Mouse (Mus musculus) limb, embryonic 11.5 days (tissue): ENCODE measurements around the gene Aco2. TPM values are rescaled to one million over a fixed set of nuclear protein-coding genes. Genes with fewer than 3 reads are reported as not detected.

Experiments
- ATAC-seq: fragments of 200-750 bp; cut with Nextera tagmentation; 2 replicates; pipeline ENCODE4 v1.8.0; 2017; ENCODE audit warnings: low read depth; ENCODE audit not compliant: insufficient number of reproducible peaks, low FRiP score, low TSS enrichment
- DNase-seq: peaks from one replicate; pipeline ENCODE4 v3.0.0-alpha.2; 2015; ENCODE audit warnings: low spot score
- H3K27ac ChIP-seq: fragments of 300-500 bp; sonication (generic); replicated peaks from 2 replicates; pipeline ENCODE4 v1.5.1; 2014; ENCODE audit warnings: low read depth, mild to moderate bottlenecking, low read length
- H3K27me3 ChIP-seq: fragments of 300-500 bp; sonication (generic); 2 replicates; pipeline ENCODE4 v1.6.1; 2014; ENCODE audit warnings: mild to moderate bottlenecking, low read length, mixed read lengths; ENCODE audit not compliant: control insufficient read depth, insufficient read depth
- H3K36me3 ChIP-seq: fragments of 300-500 bp; sonication (generic); 2 replicates; pipeline ENCODE4 v1.6.1; 2014; ENCODE audit warnings: mild to moderate bottlenecking, low read length, moderate library complexity, mixed read lengths; ENCODE audit not compliant: control insufficient read depth, insufficient read depth
- H3K4me1 ChIP-seq: fragments of 300-500 bp; sonication (generic); 2 replicates; pipeline ENCODE4 v1.6.1; 2014; ENCODE audit warnings: low read length, mixed read lengths; ENCODE audit not compliant: control insufficient read depth, insufficient read depth
- H3K4me2 ChIP-seq: fragments of 300-500 bp; sonication (generic); 2 replicates; pipeline ENCODE4 v1.6.1; 2014; ENCODE audit warnings: low read depth, mild to moderate bottlenecking, moderate library complexity; ENCODE audit not compliant: severe bottlenecking
- H3K4me3 ChIP-seq: fragments of 300-500 bp; sonication (generic); 2 replicates; pipeline ENCODE4 v1.5.1; 2014; ENCODE audit warnings: low read depth, low read length
- H3K9ac ChIP-seq: fragments of 300-500 bp; sonication (generic); 2 replicates; pipeline ENCODE4 v1.6.1; 2014; ENCODE audit warnings: mild to moderate bottlenecking, low read length
- H3K9me3 ChIP-seq: fragments of 300-500 bp; sonication (generic); 2 replicates; pipeline ENCODE4 v1.6.1; 2016; ENCODE audit warnings: low read length; ENCODE audit not compliant: control insufficient read depth
- WGBS: fragments of 180-500 bp; shearing (Covaris S2); extraction: QIAGEN DNeasy Blood & Tissue Kit; methylation state at CpG from one replicate; pipeline ENCODE4 v1.1.7; 2014; 5-methylcytosine and 5-hydroxymethylcytosine counted together
- polyA plus RNA-seq: library from polyadenylated mRNA; unstranded; fragments of >200 nt; fragmentation: Nextera tagmentation; extraction: Ambion mirVana; gene quantifications from 2 replicates; pipeline ENCODE4 v1.2.1, GENCODE M21; 2014

The Aco2 gene
- polyA plus RNA-seq, 1 experiment from 2014 or later, result 162 TPM

DNA sequence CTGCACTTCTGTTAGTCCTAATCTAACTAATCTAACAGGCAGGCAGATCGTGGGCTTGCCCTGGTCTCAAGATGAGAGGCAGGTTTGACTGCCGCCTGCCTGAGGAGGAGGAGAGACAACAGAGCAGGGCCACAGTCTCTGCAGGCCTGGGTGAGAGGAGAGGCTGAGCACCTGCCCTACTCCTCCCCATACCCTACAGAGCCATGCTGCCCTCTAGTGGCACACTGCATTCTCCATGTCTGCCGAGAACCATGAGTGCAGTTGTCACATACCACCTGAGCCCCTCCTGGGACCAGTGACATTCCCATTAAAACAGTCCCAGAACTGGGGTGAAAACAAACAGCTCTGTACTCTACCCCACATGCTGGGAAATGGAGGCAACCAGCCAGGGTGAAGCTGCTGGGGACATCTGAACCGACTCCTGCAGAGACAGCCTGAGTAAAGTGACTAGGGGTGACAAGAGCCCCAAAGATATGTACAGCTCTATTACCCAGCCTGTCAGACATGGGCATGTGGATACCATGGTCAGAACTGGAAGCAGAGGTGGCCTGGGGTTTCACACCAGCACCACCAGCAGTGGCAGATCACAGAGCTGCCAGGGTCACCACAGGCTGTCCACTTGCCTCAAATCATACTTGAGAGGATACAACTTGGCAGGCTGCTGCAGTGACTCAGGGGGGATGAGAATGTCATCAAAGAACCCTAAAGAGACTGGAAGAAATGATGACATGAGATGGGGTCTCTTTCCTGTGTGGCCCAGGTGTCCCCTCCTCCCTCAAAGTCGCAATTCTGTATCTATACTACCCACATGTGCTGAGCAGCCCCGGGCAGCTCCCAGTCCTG, 45.7 kb downstream of the Aco2 start:
- H3K27me3 ChIP-seq, result no peaks in the 10 kb centered on the region
- H3K36me3 ChIP-seq, result peaks cover 19% of the 10 kb centered on the region; the same call in 1 of the 2 replicates
- 57% methylated on average over 6 of the region's 6 CpGs for WGBS
- H3K9ac ChIP-seq, result no peak overlapping the region
- no peaks in the 10 kb centered on the region for H3K4me1 ChIP-seq
- no peaks in the 10 kb centered on the region for H3K9me3 ChIP-seq
- no peak overlapping the region for H3K4me3 ChIP-seq
- no peak overlapping the region for H3K4me2 ChIP-seq
- DNase-seq, result peak; percentile 76
- no peak for ATAC-seq
- H3K27ac ChIP-seq, result no peak overlapping the region

DNA sequence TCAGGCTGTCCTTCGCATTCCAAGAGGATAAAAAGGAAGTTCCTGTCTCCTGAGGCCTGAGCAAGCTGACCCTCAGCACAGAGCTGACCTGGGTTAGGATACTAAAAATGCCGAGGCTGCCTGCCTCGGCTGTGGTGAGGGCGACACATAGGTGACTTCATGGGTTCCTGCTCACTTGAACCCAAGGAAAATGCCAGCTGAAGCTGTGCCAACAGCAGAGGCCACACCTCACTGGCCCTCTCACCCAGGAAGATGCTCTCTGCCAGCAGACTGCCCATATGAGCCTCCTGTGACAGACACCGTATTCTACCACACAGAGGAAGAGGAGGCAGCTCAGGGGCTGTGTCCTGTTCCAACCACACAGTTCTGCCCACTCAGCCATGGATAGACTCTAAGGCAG, 47.0 kb downstream of the Aco2 start:
- WGBS, result 89% methylated on average over 5 of the region's 5 CpGs
- H3K27me3 ChIP-seq, result no peaks in the 10 kb centered on the region
- DNase-seq, result no peak
- H3K4me1 ChIP-seq, result no peaks in the 10 kb centered on the region
- no peak overlapping the region for H3K27ac ChIP-seq
- no peak overlapping the region for H3K4me2 ChIP-seq
- H3K36me3 ChIP-seq, result peaks cover 17% of the 10 kb centered on the region; the same call in 1 of the 2 replicates
- no peak for ATAC-seq
- no peak overlapping the region for H3K9ac ChIP-seq
- H3K9me3 ChIP-seq, result no peaks in the 10 kb centered on the region
- no peak overlapping the region for H3K4me3 ChIP-seq

DNA sequence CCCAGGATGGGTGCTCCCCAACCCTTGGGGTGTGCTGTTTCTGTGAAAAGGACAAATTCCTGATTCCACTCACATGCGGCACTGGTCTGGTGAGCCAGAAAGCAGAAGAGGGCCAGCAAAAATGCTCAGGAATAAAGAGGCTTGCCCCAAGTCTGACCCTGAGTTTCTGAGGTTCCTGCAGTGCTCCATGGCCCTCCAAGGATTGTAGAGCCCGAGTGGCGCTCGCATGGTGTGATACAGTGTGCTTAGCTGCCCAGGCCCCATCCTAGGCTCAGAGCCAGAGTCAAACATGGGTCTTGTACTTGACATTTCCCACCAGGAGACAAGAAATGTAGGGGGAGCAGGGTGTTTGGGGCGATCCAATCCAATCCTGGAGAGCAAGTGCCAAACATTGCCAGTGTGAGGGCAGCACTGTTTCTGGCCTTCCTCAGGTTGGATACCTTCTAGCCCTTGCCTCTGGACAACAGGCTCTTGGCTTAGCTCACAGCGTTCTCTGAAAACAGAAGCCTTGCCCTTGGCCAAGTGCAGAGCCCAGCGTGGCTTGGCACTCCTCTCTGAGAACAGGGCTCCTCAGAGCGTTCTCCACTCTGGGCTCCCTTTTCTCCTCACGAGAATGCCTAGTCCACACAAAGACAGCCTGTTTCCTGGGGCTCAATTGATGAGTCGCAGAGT, 48.6 kb downstream of the Aco2 start:
- Histone ChIP-seq H3K9me3 (no peaks in the 10 kb centered on the region), H3K4me1 (peaks cover 4% of the 10 kb centered on the region; the same call in 1 of the 2 replicates), H3K27me3 (no peaks in the 10 kb centered on the region), H3K36me3 (peaks cover 11% of the 10 kb centered on the region; the same call in 1 of the 2 replicates), H3K4me3 (no peak overlapping the region), H3K27ac (no peak overlapping the region), H3K9ac (0 out of 2 replicates have a peak overlapping the region, but pooled peaks have one; percentile 17), H3K4me2 (no peak overlapping the region)
- no peak for DNase-seq
- 87% methylated on average over 10 of the region's 10 CpGs for WGBS
- ATAC-seq, result no peak

DNA sequence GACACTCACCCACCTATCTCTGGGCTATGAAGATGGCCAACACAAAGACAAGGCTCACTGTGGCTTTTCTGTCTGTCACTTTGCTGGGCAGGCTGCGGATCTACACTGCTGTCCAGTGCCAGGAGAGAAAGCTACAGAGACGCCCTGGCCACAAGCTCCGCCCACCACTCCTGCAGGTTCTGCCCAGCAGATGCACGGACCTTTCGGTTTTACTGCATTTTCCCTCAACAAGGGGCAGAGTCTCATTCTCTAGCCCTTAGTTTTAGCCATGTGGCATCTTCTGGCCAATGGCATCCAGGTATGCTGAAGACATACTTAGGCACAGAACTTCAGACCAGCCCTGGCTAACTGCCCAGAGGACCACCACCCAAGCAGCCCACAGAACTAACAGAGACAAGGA, 49.1 kb downstream of the Aco2 start:
- peaks cover 4% of the 10 kb centered on the region; the same call in 1 of the 2 replicates for H3K4me1 ChIP-seq
- H3K9me3 ChIP-seq, result no peaks in the 10 kb centered on the region
- no peak overlapping the region for H3K9ac ChIP-seq
- 67% methylated on average over 5 of the region's 5 CpGs for WGBS
- no peak overlapping the region for H3K27ac ChIP-seq
- ATAC-seq, result no peak
- H3K27me3 ChIP-seq, result no peaks in the 10 kb centered on the region
- H3K4me2 ChIP-seq, result no peak overlapping the region
- peaks cover 10% of the 10 kb centered on the region; the same call in 1 of the 2 replicates for H3K36me3 ChIP-seq
- no peak overlapping the region for H3K4me3 ChIP-seq
- no peak for DNase-seq

DNA sequence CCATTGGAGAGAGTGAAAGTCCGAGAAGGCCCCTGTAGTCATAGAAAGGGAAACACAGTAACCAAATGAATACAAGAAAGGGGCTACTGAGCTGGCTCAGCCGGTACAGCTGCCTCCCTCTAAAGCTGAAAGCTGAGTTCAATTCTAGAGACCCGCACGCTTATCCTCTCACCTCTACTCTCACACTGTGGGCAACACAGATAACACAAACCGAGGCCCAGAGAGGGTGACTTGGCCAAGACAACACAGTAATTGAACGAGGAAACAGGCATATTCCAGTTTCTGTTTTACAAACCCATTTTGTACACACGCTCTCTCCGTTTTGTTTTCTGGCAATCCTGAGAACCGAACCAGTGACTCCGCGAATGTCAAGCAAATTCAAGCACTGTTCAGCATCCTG, 52.8 kb downstream of the Aco2 start:
- Histone ChIP-seq H3K27ac (no peak overlapping the region), H3K36me3 (peaks cover 3% of the 10 kb centered on the region; the same call in 1 of the 2 replicates), H3K4me3 (peak overlapping the region; percentile 52; the same call in 1 of the 2 replicates), H3K4me1 (peaks cover 4% of the 10 kb centered on the region; the same call in 1 of the 2 replicates), H3K9ac (0 out of 2 replicates have a peak overlapping the region, but pooled peaks have one; percentile 22), H3K27me3 (no peaks in the 10 kb centered on the region), H3K9me3 (no peaks in the 10 kb centered on the region), H3K4me2 (peak overlapping the region; percentile 88)
- DNase-seq, result no peak
- WGBS, result 89% methylated on average over 11 of the region's 11 CpGs
- no peak for ATAC-seq

DNA sequence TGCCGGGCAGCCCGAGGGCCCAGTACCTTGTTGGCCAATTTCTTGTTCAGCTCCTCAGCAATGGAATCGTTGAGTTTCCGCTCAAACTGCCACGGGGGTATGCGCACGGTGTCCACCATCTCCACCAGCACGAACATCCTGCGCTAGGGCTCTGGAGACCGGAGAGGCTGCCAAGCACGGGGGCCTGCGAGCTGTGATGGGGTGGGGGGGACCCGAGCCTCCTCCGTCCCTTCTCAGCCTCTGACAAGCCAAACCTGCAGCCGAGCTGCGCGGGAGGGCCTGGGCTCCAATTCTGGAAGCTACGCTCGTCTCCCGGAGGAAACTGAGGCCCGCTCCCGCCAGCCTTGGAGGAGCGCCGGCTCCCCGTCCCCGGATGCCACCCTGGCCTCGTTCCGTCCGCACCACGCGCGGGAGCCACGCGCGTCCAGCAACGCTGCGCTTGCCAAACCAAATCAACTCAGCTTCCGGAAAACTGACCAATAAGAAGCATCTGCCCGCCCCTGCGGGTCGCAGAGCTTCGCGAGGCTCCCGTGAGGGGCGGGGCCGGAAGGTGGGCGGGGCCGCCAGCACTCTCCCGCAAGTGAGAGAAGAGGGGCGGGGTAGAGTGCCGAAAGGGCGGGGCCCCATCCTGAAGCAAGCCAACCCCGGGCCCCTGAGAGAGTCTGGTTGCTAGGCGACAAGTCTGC, 53.8 kb downstream of the Aco2 start, which contains the start of gene Polr3h:
TSS of gene Polr3h (minus strand) at position 481 of the 686 bp plus-strand sequence.
- peak; percentile 94 for ATAC-seq
- H3K9ac ChIP-seq, result peak within 1 kb of the TSS; percentile 38
- H3K36me3 ChIP-seq, result peaks cover 3% of the 10 kb centered on the region; the same call in 1 of the 2 replicates
- no peaks in the 10 kb centered on the region for H3K9me3 ChIP-seq
- under 1% methylated on average over 54 of the region's 54 CpGs for WGBS
- peak within 1 kb of the TSS; percentile 88 for H3K4me2 ChIP-seq
- DNase-seq, result peak; percentile 97
- no peaks in the 10 kb centered on the region for H3K27me3 ChIP-seq
- peak within 1 kb of the TSS; percentile 52 for H3K4me3 ChIP-seq
- peaks cover 4% of the 10 kb centered on the region; the same call in 1 of the 2 replicates for H3K4me1 ChIP-seq
- H3K27ac ChIP-seq, result no peak within 1 kb of the TSS

DNA sequence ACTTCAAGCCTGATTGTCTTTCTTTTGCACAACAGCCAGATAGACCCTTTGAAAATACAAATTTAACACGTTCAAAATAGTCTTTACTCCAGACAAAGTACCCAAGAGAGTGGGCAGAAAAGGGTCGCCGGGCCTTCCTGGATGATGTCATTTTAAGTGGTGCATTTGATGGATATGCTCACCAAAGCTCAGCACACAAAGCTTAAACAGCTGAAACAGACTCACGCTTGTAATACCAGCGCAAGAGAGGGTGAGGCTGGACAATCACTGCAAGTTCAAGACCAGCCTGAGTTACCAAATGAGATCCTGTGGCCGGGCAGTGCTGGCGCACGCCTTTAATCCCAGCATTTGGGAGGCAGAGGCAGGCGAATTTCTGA, 54.3 kb downstream of the Aco2 start:
- ATAC-seq, result 0 out of 2 replicates have a peak, but pooled peaks have one; percentile 24
- no peak overlapping the region for H3K9ac ChIP-seq

DNA sequence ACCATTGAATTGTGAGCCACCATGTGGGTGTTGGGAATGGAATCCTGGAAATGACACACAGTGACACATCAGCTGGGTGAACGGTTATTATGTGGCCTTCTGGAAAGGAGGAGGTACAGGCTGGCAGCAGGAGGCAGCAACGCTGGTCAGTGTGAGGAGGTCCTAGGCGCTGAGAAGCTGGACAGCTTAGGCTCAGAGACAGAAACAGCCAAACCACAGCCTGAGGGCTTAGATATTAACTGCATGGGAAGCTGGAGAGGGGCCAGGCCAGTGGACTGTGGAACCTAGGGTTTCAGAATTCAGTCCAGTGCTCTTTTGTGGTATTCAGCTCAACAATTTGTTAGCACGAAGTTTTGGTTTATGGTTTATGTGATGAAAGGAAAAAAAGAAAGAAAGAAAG, 55.6 kb downstream of the Aco2 start:
- whole genome bisulfite sequencing, result 64% methylated on average over 4 of the region's 4 CpGs

More for the DNA sequence above, 54.3 kb downstream of the Aco2 start:
- no peak overlapping the region for H3K27ac ChIP-seq
- DNase-seq, result no peak
- 41% methylated on average over 9 of the region's 9 CpGs for WGBS
- H3K4me1 ChIP-seq, result peaks cover 4% of the 10 kb centered on the region; the same call in 1 of the 2 replicates
- H3K9me3 ChIP-seq, result no peaks in the 10 kb centered on the region
- no peaks in the 10 kb centered on the region for H3K27me3 ChIP-seq
- peak overlapping the region; percentile 88; the same call in 1 of the 2 replicates for H3K4me2 ChIP-seq
- H3K36me3 ChIP-seq, result 0 out of 2 replicates have a peak, but pooled peaks cover 3% of the 10 kb centered on the region
- no peak overlapping the region for H3K4me3 ChIP-seq

More for the DNA sequence above, 55.6 kb downstream of the Aco2 start:
- H3K27ac ChIP-seq, result no peak overlapping the region
- peaks cover 4% of the 10 kb centered on the region; the same call in 1 of the 2 replicates for H3K4me1 ChIP-seq
- H3K4me3 ChIP-seq, result no peak overlapping the region
- ATAC-seq, result no peak
- no peak overlapping the region for H3K4me2 ChIP-seq
- no peaks in the 10 kb centered on the region for H3K9me3 ChIP-seq
- H3K27me3 ChIP-seq, result no peaks in the 10 kb centered on the region
- no peak overlapping the region for H3K9ac ChIP-seq
- H3K36me3 ChIP-seq, result 0 out of 2 replicates have a peak, but pooled peaks cover 3% of the 10 kb centered on the region
- DNase-seq, result no peak
